Mouse (Mus musculus) C2C12 (cell line): ENCODE measurements around the gene Mrtfa.

Experiments used
- CEBPB ChIP-seq: IDR thresholded peaks from one replicate; pipeline ENCODE4 v1.6.1; 2011; ENCODE audit warnings: low read depth, mild to moderate bottlenecking, control low read depth, moderate library complexity
- CTCF ChIP-seq: IDR thresholded peaks from one replicate; pipeline ENCODE4 v1.5.1; 2011; ENCODE audit not compliant: control insufficient read depth, insufficient read depth, insufficient read length
- FOSL1 ChIP-seq: IDR thresholded peaks from one replicate; pipeline ENCODE4 v1.8.0; 2011; ENCODE audit warnings: mild to moderate bottlenecking, low read length; ENCODE audit not compliant: poor library complexity, insufficient read depth, severe bottlenecking
- MAX ChIP-seq: IDR thresholded peaks from one replicate; pipeline ENCODE4 v1.6.1; 2011; ENCODE audit warnings: mild to moderate bottlenecking, control low read depth

- no peak for TF ChIP-seq CTCF
- no peak for TF ChIP-seq MAX
- TF ChIP-seq FOSL1: no peak
- TF ChIP-seq CEBPB: no peak
Observed at GRCm38 (mm10) chr15:81198447-81198846, 7.9 kb upstream of the Mrtfa start.
